In the genomic region with DNA sequence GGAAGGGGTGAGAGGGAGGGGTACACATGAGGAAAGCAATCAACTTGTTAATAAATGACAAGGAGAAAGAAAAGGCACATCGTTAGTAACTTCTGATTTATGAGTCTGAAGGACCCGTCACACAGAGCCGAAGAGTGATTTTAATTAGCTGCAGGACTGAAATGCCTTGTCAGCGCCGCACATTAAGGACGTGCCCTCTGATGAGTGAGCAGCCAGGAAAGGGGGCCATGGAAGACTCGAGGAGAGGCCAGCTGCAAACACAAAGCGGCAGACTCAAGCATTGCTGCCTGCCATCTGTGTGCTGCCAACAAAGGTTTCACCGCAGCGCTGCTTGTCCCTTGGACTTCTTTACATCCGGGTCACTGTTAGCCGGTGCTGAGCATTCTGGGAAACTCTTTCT, we compare ENCODE assay signal across 8 mouse cellular contexts.
DNase-seq lines count a peak whose midpoint lies in the region; ATAC-seq and TF ChIP-seq lines count a peak whose summit lies in the region.

No protein-coding gene starts in this region.

- H3K27ac ChIP-seq in hindbrain, postnatal 0 days = no peak overlapping the region
- H3K27ac ChIP-seq in liver, postnatal 0 days (ENCODE audit: low read depth) = peak overlapping the region; percentile 84

- 36% methylated on average over 12 of the region's 12 CpGs for WGBS in hindbrain, postnatal 0 days
- 64% methylated on average over 12 of the region's 12 CpGs for WGBS in liver, postnatal 0 days (ENCODE audit: insufficient replicate concordance)

- no peak overlapping the region for H3K4me3 ChIP-seq in hindbrain, postnatal 0 days (ENCODE audit: low read length)
- no peak overlapping the region for H3K4me3 ChIP-seq in liver, postnatal 0 days (ENCODE audit: low read depth, low read length)

- ATAC-seq in hindbrain, postnatal 0 days = no peak
- ATAC-seq in liver, postnatal 0 days = peak; percentile 37; the same call in 1 of the 2 replicates
- no peak for ATAC-seq in CD4-positive, CD25-positive, alpha-beta regulatory T cell, adult 4 months

- no peaks in the 10 kb centered on the region for H3K4me1 ChIP-seq in hindbrain, postnatal 0 days (ENCODE audit: insufficient read depth, low read length)
- H3K4me1 ChIP-seq in liver, postnatal 0 days (ENCODE audit: insufficient read depth) = 0 out of 2 replicates have a peak, but pooled peaks cover 3% of the 10 kb centered on the region

- peak overlapping the region; percentile 38 for H3K4me2 ChIP-seq in hindbrain, postnatal 0 days (ENCODE audit: low read depth, low read length)
- H3K4me2 ChIP-seq in liver, postnatal 0 days (ENCODE audit: low read depth, low read length) = no peak overlapping the region

- H3K9ac ChIP-seq in hindbrain, postnatal 0 days (replicated peaks; ENCODE audit: low read length) = no peak overlapping the region; the same call in 1 of the 2 replicates
- no peak overlapping the region for H3K9ac ChIP-seq in liver, postnatal 0 days (replicated peaks)

- no peaks in the 10 kb centered on the region for H3K9me3 ChIP-seq in hindbrain, postnatal 0 days (ENCODE audit: low read length)
- H3K9me3 ChIP-seq in liver, postnatal 0 days (ENCODE audit: low read length) = no peaks in the 10 kb centered on the region

- H3K27me3 ChIP-seq in hindbrain, postnatal 0 days (ENCODE audit: insufficient read depth, low read length) = no peaks in the 10 kb centered on the region
- H3K27me3 ChIP-seq in liver, postnatal 0 days (ENCODE audit: insufficient read depth, low read length) = no peaks in the 10 kb centered on the region

- no peaks in the 10 kb centered on the region for H3K36me3 ChIP-seq in hindbrain, postnatal 0 days (ENCODE audit: insufficient read depth, low read length)
- no peaks in the 10 kb centered on the region for H3K36me3 ChIP-seq in liver, postnatal 0 days (replicated peaks; ENCODE audit: insufficient read depth, low read length)

- TF ChIP-seq CTCF in hindbrain, postnatal 0 days (IDR thresholded peaks at IDR 0.05; ENCODE audit: low read depth) = no peak
- no peak for TF ChIP-seq CTCF in liver, postnatal 0 days (IDR thresholded peaks at IDR 0.05; ENCODE audit: low read depth)

- DNase-seq in brain, adult 2 months (ENCODE audit: low read depth, low spot score) = peak; percentile 14
- peak; percentile 76 for DNase-seq in embryo, embryonic 11 days
- DNase-seq in hindbrain, postnatal 0 days (ENCODE audit: low spot score) = peak; percentile 47
- DNase-seq in liver, postnatal 0 days = no peak
- no peak for DNase-seq in B cell, adult 2 months
- DNase-seq in adrenal gland, postnatal 25 days = no peak
- DNase-seq in adrenal gland, postnatal 10 days = no peak

- no peak for TF ChIP-seq EP300 in liver, postnatal 0 days (IDR thresholded peaks at IDR 0.05; ENCODE audit: low read depth)

Comparison
In these comparisons a context has a peak if more than half of its experiments do, and no peak if none do; other contexts are left out.
1. DNase-seq: peak in brain, adult 2 months (single experiment), embryo, embryonic 11 days (single experiment) and hindbrain, postnatal 0 days (single experiment); none in liver, postnatal 0 days (single experiment), B cell, adult 2 months (0 of 2), adrenal gland, postnatal 25 days (single experiment) and adrenal gland, postnatal 10 days (single experiment).